Mouse (Mus musculus) neural tube, embryonic 15.5 days (tissue): ENCODE measurements around the gene Sohlh1. TPM values are rescaled to one million over a fixed set of nuclear protein-coding genes. Genes with fewer than 3 reads are reported as not detected.

ENCODE experiments used
- polyA plus RNA-seq: library from polyadenylated mRNA; unstranded; fragments of >200 nt; fragmentation: Nextera tagmentation; extraction: Ambion mirVana; gene quantifications from 2 replicates; pipeline ENCODE4 v1.2.1, GENCODE M21; 2015

Sohlh1 gene
- polyA plus RNA-seq, 1 experiment from 2014 or later, result not detected

Other genes starting within 250 kb of the Sohlh1 start
- gene Rabl6, start 238.7 kb downstream of the Sohlh1 start, polyA plus RNA-seq, result 66.8 and 69.6 TPM in 2 replicates
- 0.23 and 0.27 TPM in 2 replicates for gene Ccdc183, start 229.6 kb downstream of the Sohlh1 start, polyA plus RNA-seq
- 53.4 and 56.6 TPM in 2 replicates for gene Tmem141, start 225.2 kb downstream of the Sohlh1 start, polyA plus RNA-seq
- 2.7 and 3.8 TPM in 2 replicates for gene Fcna, start 219.2 kb downstream of the Sohlh1 start, polyA plus RNA-seq
- not detected in 2 replicates for gene Lcn8, start 194.1 kb downstream of the Sohlh1 start, polyA plus RNA-seq
- gene Lcn5, start 189.3 kb downstream of the Sohlh1 start, polyA plus RNA-seq, result not detected in 2 replicates
- gene Lcn6, start 170.5 kb downstream of the Sohlh1 start, polyA plus RNA-seq, result not detected in 2 replicates
- not detected in 2 replicates for gene Lcn10, start 164.5 kb downstream of the Sohlh1 start, polyA plus RNA-seq
- gene Obp2a, start 147.2 kb downstream of the Sohlh1 start, polyA plus RNA-seq, result not detected in 2 replicates
- 162 and 177 TPM in 2 replicates for gene Bmyc, start 140.5 kb downstream of the Sohlh1 start, polyA plus RNA-seq
- not detected in 2 replicates for gene Obp2b, start 110.2 kb downstream of the Sohlh1 start, polyA plus RNA-seq
- gene Lcn3, start 81.7 kb downstream of the Sohlh1 start, polyA plus RNA-seq, result not detected in 2 replicates
- not detected in 2 replicates for gene Lcn11, start 70.2 kb downstream of the Sohlh1 start, polyA plus RNA-seq
- 0.33 TPM in 1 of 2 replicates, not detected in the other for gene Gm13539, start 65.0 kb downstream of the Sohlh1 start, polyA plus RNA-seq
- not detected in 2 replicates for gene Glt6d1, start 31.4 kb downstream of the Sohlh1 start, polyA plus RNA-seq
- not detected in 2 replicates for gene Lcn9, start 24.1 kb downstream of the Sohlh1 start, polyA plus RNA-seq
- gene Kcnt1, start 16.5 kb upstream of the Sohlh1 start, polyA plus RNA-seq, result 21.3 and 23.7 TPM in 2 replicates
- gene Camsap1, start 136.0 kb upstream of the Sohlh1 start, polyA plus RNA-seq, result 42.3 and 61.6 TPM in 2 replicates
- 138 and 148 TPM in 2 replicates for gene Ubac1, start 174.5 kb upstream of the Sohlh1 start, polyA plus RNA-seq